Mouse (Mus musculus) fat pad, adult 2 months (tissue): ENCODE data around the gene Mrgpra3.

Experiments used
- DNase-seq: peaks from one replicate; pipeline ENCODE4 v3.0.0-alpha.2; 2011; ENCODE audit warnings: low read depth, low spot score; ENCODE audit errors: extremely low read depth

Gene Mrgpra3

DNA sequence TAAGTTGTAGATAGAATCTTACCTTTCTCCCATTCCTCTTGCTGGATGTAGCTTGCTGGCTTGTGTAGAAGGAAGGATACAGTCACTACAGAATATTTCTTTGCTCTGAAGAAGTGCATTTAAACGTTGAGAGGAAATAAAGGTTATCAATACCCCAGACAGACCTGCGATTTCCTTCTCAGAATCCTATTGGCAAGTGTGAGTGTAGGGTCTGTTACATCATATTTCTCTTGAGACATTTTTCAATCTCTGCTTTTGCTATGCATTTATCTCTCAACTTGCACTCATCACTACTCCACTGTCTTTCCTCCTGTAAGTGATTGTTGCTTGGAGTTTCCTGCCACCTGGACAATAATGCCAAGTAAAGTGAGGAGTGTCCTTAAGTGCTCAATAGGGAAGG lies at the start of gene Mrgpra3:
TSS of gene Mrgpra3 (minus strand) at position 101 of the 400 bp plus-strand sequence.
- DNase-seq, result no peak
